ENCODE assay signal across 10 mouse cellular contexts in genomic region chr10:43516992-43517660, GRCm38 (mm10). TPM values are rescaled to one million over a fixed set of nuclear protein-coding genes. Genes with fewer than 3 reads are reported as not detected.
A peak's percentile ranks its signal among the peaks of the same experiment; 100 is the strongest.
DNase-seq lines count a peak whose midpoint lies in the region; ATAC-seq and TF ChIP-seq lines count a peak whose summit lies in the region.
"Had no signal": no experiment of that assay in that cellular context is flagged by ENCODE, and none has a peak within 500 bp of the region (broad histone marks: within the 10 kb centered on the region; RNA-seq: fewer than 3 reads in every experiment).

No protein-coding gene starts in this region.

- peak overlapping the region; percentile 87 for H3K27ac ChIP-seq in liver, adult 2 months (replicated peaks; ENCODE audit: insufficient read depth, low read depth, low read length)
- no peak overlapping the region for H3K27ac ChIP-seq in liver, postnatal 0 days (ENCODE audit: low read depth)

- WGBS in liver, adult 2 months: 23% methylated on average over 6 of the region's 6 CpGs
- 51% methylated on average over 6 of the region's 6 CpGs for WGBS in liver, postnatal 0 days (ENCODE audit: insufficient replicate concordance)

- no peak for TF ChIP-seq EP300 in liver, postnatal 0 days (IDR thresholded peaks at IDR 0.05; ENCODE audit: low read depth)

- H3K79me2 ChIP-seq in liver, adult 2 months (ENCODE audit: control insufficient read depth, insufficient read depth, low read length): peaks cover 11% of the 10 kb centered on the region; the same call in 1 of the 2 replicates

- no peak overlapping the region for H3K4me3 ChIP-seq in liver, adult 2 months (ENCODE audit: insufficient read depth, low read depth, low read length)
- no peak overlapping the region for H3K4me3 ChIP-seq in liver, postnatal 0 days (ENCODE audit: low read depth, low read length)

- H3K4me2 ChIP-seq in liver, postnatal 0 days (ENCODE audit: low read depth, low read length): no peak overlapping the region

- TF ChIP-seq POLR2A in liver, adult 2 months (IDR thresholded peaks at IDR 0.05; ENCODE audit: extremely low read depth, insufficient read depth, low read length): no peak

- TF ChIP-seq CTCF in liver, adult 2 months (IDR thresholded peaks at IDR 0.05; ENCODE audit: low read depth, low read length): no peak
- no peak for TF ChIP-seq CTCF in liver, postnatal 0 days (IDR thresholded peaks at IDR 0.05; ENCODE audit: low read depth)

- no peaks in the 10 kb centered on the region for H3K27me3 ChIP-seq in liver, adult 2 months (ENCODE audit: control insufficient read depth, insufficient read depth, low read length)
- no peaks in the 10 kb centered on the region for H3K27me3 ChIP-seq in liver, postnatal 0 days (ENCODE audit: insufficient read depth, low read length)

- no peaks in the 10 kb centered on the region for H3K9me3 ChIP-seq in liver, postnatal 0 days (ENCODE audit: low read length)
- H3K9me3 ChIP-seq: G1E had no signal

- H3K9ac ChIP-seq in liver, adult 2 months (ENCODE audit: low read depth, low read length): 0 out of 2 replicates have a peak overlapping the region, but pooled peaks have one; percentile 23
- no peak overlapping the region for H3K9ac ChIP-seq in liver, postnatal 0 days (replicated peaks)

- no peak for ATAC-seq in liver, postnatal 0 days

- H3K36me3 ChIP-seq in liver, adult 2 months (ENCODE audit: control insufficient read depth, insufficient read depth, low read length): 0 out of 2 replicates have a peak, but pooled peaks cover 2% of the 10 kb centered on the region
- H3K36me3 ChIP-seq in liver, postnatal 0 days (replicated peaks; ENCODE audit: insufficient read depth, low read length): 0 out of 2 replicates have a peak, but pooled peaks cover 2% of the 10 kb centered on the region

- DNase-seq in liver, adult 2 months (ENCODE audit: extremely low read depth, low read depth, low spot score): peak; percentile 68
- no peak for DNase-seq in liver, postnatal 0 days
- DNase-seq in ZHBTc4 (ENCODE audit: low read depth, low spot score): peak; percentile 57
- DNase-seq in gonadal fat pad, adult 2 months (ENCODE audit: low read depth): peak; percentile 81
- DNase-seq in kidney, postnatal 25 days: peak; percentile 80 to 92
- DNase-seq in right cerebral cortex, postnatal 25 days: no peak
- DNase-seq in thymus, postnatal 25 days: no peak
- DNase-seq: adrenal gland, postnatal 25 days; left cerebral cortex, postnatal 4 days had no signal

- peaks cover 23% of the 10 kb centered on the region for H3K4me1 ChIP-seq in liver, adult 2 months (ENCODE audit: control insufficient read depth, insufficient read depth, low read length)
- peaks cover 11% of the 10 kb centered on the region for H3K4me1 ChIP-seq in liver, postnatal 0 days (ENCODE audit: insufficient read depth)

RNA-seq across cellular contexts. Expression of gene Gm9803, which starts 6.8 kb away (rescaled TPM):
- total RNA-seq in liver, adult 2 months (2014; rRNA removed): 4.0 and 9.3 TPM in 2 replicates
- 57.1 and 65.8 TPM in 2 replicates for polyA plus RNA-seq in liver, adult 2 months (2012; rRNA removed)
- polyA plus RNA-seq in liver, postnatal 0 days (2015; fragmentation: Nextera tagmentation; extraction: Ambion mirVana): 7.8 and 8.7 TPM in 2 replicates
- polyA plus RNA-seq in gonadal fat pad, adult 2 months (2012; rRNA removed): 66.7 and 122 TPM in 2 replicates

RNA-seq across cellular contexts. Expression of gene 1700021F05Rik, which starts 23.7 kb away (rescaled TPM):
- 19.9 and 21.5 TPM in 2 replicates for total RNA-seq in liver, adult 2 months (2014; rRNA removed)
- polyA plus RNA-seq in liver, adult 2 months (2012; rRNA removed): 5.9 and 6.2 TPM in 2 replicates
- polyA plus RNA-seq in liver, postnatal 0 days (2015; fragmentation: Nextera tagmentation; extraction: Ambion mirVana): 31.2 and 32.5 TPM in 2 replicates
- polyA plus RNA-seq in gonadal fat pad, adult 2 months (2012; rRNA removed): 5.4 and 7.9 TPM in 2 replicates

RNA-seq across cellular contexts. Expression of gene Bend3, which starts 38.5 kb away (rescaled TPM):
- total RNA-seq in liver, adult 2 months (2014; rRNA removed): 1.3 and 1.5 TPM in 2 replicates
- 1.8 and 2.1 TPM in 2 replicates for polyA plus RNA-seq in liver, adult 2 months (2012; rRNA removed)
- polyA plus RNA-seq in liver, postnatal 0 days (2015; fragmentation: Nextera tagmentation; extraction: Ambion mirVana): 0.51 TPM in 2 replicates
- polyA plus RNA-seq in gonadal fat pad, adult 2 months (2012; rRNA removed): 4.5 and 5.3 TPM in 2 replicates

Comparison
In these comparisons a context has a peak if more than half of its experiments do, and no peak if none do; other contexts are left out.
1. DNase-seq: peak in liver, adult 2 months (single experiment), ZHBTc4 (single experiment), gonadal fat pad, adult 2 months (single experiment) and kidney, postnatal 25 days (2 of 2); none in liver, postnatal 0 days (single experiment), right cerebral cortex, postnatal 25 days (single experiment) and thymus, postnatal 25 days (single experiment).